Mouse (Mus musculus) intestine, embryonic 16.5 days (tissue): ENCODE data around the gene Col5a3. TPM values are rescaled to one million over a fixed set of nuclear protein-coding genes. Genes with fewer than 3 reads are reported as not detected.

Experiments
- ATAC-seq: fragments of 200-750 bp; cut with Nextera tagmentation; 2 replicates; pipeline ENCODE4 v1.8.0; 2017; ENCODE audit warnings: moderate TSS enrichment, moderate library complexity
- H3K27ac ChIP-seq: fragments of 300-500 bp; sonication (generic); 2 replicates; pipeline ENCODE4 v1.5.1; 2014; ENCODE audit warnings: mild to moderate bottlenecking, low read length
- H3K27me3 ChIP-seq: fragments of 300-500 bp; sonication (generic); replicated peaks from 2 replicates; pipeline ENCODE4 v1.6.1; 2014; ENCODE audit warnings: low read length, control low read depth, mixed read lengths; ENCODE audit not compliant: control insufficient read depth, insufficient read depth
- H3K36me3 ChIP-seq: fragments of 300-500 bp; sonication (generic); 2 replicates; pipeline ENCODE4 v1.6.1; 2014; ENCODE audit warnings: low read length, control low read depth; ENCODE audit not compliant: control insufficient read depth, insufficient read depth
- H3K4me1 ChIP-seq: fragments of 300-500 bp; sonication (generic); 2 replicates; pipeline ENCODE4 v1.6.1; 2014; ENCODE audit warnings: low read length, control low read depth, mixed read lengths; ENCODE audit not compliant: control insufficient read depth, insufficient read depth
- H3K4me2 ChIP-seq: fragments of 300-500 bp; sonication (generic); 2 replicates; pipeline ENCODE4 v1.6.1; 2014; ENCODE audit warnings: low read depth, low read length, control low read depth
- H3K4me3 ChIP-seq: fragments of 300-500 bp; sonication (generic); 2 replicates; pipeline ENCODE4 v1.5.1; 2014; ENCODE audit warnings: mild to moderate bottlenecking, low read length
- H3K9ac ChIP-seq: fragments of 300-500 bp; sonication (generic); 2 replicates; pipeline ENCODE4 v1.6.1; 2014; ENCODE audit warnings: low read depth, low read length
- H3K9me3 ChIP-seq: fragments of 300-500 bp; sonication (generic); 2 replicates; pipeline ENCODE4 v1.6.1; 2016; ENCODE audit warnings: low read length, control low read depth; ENCODE audit not compliant: control insufficient read depth
- WGBS: fragments of 180-500 bp; shearing (Covaris S2); extraction: QIAGEN DNeasy Blood & Tissue Kit; methylation state at CpG from one replicate; pipeline ENCODE4 v1.1.7; 2014; 5-methylcytosine and 5-hydroxymethylcytosine counted together
- polyA plus RNA-seq: library from polyadenylated mRNA; unstranded; fragments of >200 nt; fragmentation: Nextera tagmentation; extraction: Ambion mirVana; gene quantifications from 2 replicates; pipeline ENCODE4 v1.2.1, GENCODE M21; 2015

Col5a3 gene
- polyA plus RNA-seq, 1 experiment from 2014 or later = 1.8 TPM

- no peaks in the 10 kb centered on the region for H3K36me3 ChIP-seq
- WGBS = 71% methylated on average over 8 of the region's 8 CpGs
- no peaks in the 10 kb centered on the region for H3K27me3 ChIP-seq
- ATAC-seq = no peak
- H3K27ac ChIP-seq = no peak overlapping the region
- H3K9ac ChIP-seq = no peak overlapping the region
- H3K4me1 ChIP-seq = no peaks in the 10 kb centered on the region
- no peaks in the 10 kb centered on the region for H3K9me3 ChIP-seq
- H3K4me2 ChIP-seq = no peak overlapping the region
- H3K4me3 ChIP-seq = no peak overlapping the region
Measured at GRCm38 (mm10) chr9:20787992-20788391, 26.9 kb downstream of the Col5a3 start.

GRCm38 (mm10) chr9:20785055-20785454, 29.8 kb downstream of the Col5a3 start:
- Histone ChIP-seq H3K9ac (no peak overlapping the region), H3K9me3 (no peaks in the 10 kb centered on the region), H3K36me3 (no peaks in the 10 kb centered on the region), H3K4me3 (no peak overlapping the region), H3K27me3 (no peaks in the 10 kb centered on the region), H3K4me1 (no peaks in the 10 kb centered on the region), H3K27ac (no peak overlapping the region), H3K4me2 (no peak overlapping the region)
- no peak for ATAC-seq
- WGBS = 76% methylated on average over 6 of the region's 6 CpGs

- Histone ChIP-seq H3K9ac (no peak overlapping the region), H3K27me3 (no peaks in the 10 kb centered on the region), H3K36me3 (no peaks in the 10 kb centered on the region), H3K4me2 (no peak overlapping the region), H3K27ac (no peak overlapping the region), H3K4me3 (no peak overlapping the region), H3K9me3 (no peaks in the 10 kb centered on the region), H3K4me1 (no peaks in the 10 kb centered on the region)
- ATAC-seq = no peak
- 79% methylated on average over 3 of the region's 3 CpGs for WGBS
Measured at GRCm38 (mm10) chr9:20781286-20781685, 33.6 kb downstream of the Col5a3 start.

- H3K9me3 ChIP-seq = no peaks in the 10 kb centered on the region
- H3K4me1 ChIP-seq = no peaks in the 10 kb centered on the region
- H3K27ac ChIP-seq = no peak overlapping the region
- H3K36me3 ChIP-seq = no peaks in the 10 kb centered on the region
- no peak for ATAC-seq
- no peak overlapping the region for H3K4me2 ChIP-seq
- no peaks in the 10 kb centered on the region for H3K27me3 ChIP-seq
- no peak overlapping the region for H3K4me3 ChIP-seq
- 83% methylated on average over 2 of the region's 2 CpGs for WGBS
- no peak overlapping the region for H3K9ac ChIP-seq
Measured at GRCm38 (mm10) chr9:20765274-20765673, 49.6 kb downstream of the Col5a3 start.

DNA sequence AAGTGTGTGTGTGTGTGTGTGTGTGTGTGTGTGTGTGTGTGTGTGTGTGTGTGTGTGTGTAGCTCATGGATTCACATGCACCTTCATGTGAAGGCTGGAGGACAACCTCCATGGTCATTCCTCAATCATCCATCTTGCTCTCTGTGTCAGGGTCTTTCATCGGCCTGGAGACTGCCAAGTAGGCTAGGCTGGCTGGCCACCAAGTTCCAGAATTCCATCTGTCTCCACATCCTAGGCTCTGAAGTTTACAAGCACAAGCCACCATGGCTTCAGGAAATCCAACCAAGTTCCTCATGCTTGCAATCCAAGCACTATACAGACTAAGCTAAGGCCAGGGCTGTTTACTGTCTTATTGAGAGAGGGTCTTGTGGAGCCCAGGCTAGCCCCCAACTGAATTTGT, 51.8 kb downstream of the Col5a3 start:
- H3K36me3 ChIP-seq = no peaks in the 10 kb centered on the region
- H3K27ac ChIP-seq = no peak overlapping the region
- no peaks in the 10 kb centered on the region for H3K9me3 ChIP-seq
- ATAC-seq = no peak
- H3K9ac ChIP-seq = no peak overlapping the region
- H3K4me2 ChIP-seq = no peak overlapping the region
- 86% methylated on average over 1 of the region's 1 CpGs for WGBS
- H3K4me3 ChIP-seq = no peak overlapping the region
- no peaks in the 10 kb centered on the region for H3K4me1 ChIP-seq
- no peaks in the 10 kb centered on the region for H3K27me3 ChIP-seq

- no peak overlapping the region for H3K4me3 ChIP-seq
- WGBS = 52% methylated on average over 7 of the region's 7 CpGs
- H3K27ac ChIP-seq = no peak overlapping the region
- no peaks in the 10 kb centered on the region for H3K4me1 ChIP-seq
- H3K27me3 ChIP-seq = no peaks in the 10 kb centered on the region
- H3K36me3 ChIP-seq = no peaks in the 10 kb centered on the region
- H3K9me3 ChIP-seq = no peaks in the 10 kb centered on the region
- ATAC-seq = no peak
- no peak overlapping the region for H3K9ac ChIP-seq
- no peak overlapping the region for H3K4me2 ChIP-seq
Measured at GRCm38 (mm10) chr9:20762197-20762961, 52.5 kb downstream of the Col5a3 start.

DNA sequence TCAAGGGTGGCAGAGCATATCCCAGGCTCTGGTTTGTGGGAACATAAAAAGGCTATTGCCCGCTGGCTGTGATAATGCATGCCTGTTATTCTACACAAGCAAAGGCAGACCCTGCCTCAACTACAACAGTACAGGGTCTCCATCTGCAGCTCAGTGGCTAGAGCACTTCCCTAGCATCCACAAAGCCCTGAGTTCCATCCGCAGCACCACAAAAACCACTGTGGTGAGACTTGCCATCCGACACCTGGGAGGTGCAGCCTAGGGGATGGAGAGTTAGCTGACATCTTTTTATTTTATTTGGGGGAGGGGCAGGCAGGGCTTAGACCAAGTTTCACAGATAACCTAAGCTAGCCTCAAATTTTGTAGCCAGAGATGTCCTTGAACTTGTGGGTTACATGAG, 53.5 kb downstream of the Col5a3 start:
- H3K4me2 ChIP-seq = no peak overlapping the region
- 79% methylated on average over 3 of the region's 3 CpGs for WGBS

GRCm38 (mm10) chr9:20760813-20761212, 54.1 kb downstream of the Col5a3 start:
- Histone ChIP-seq H3K27me3 (no peaks in the 10 kb centered on the region), H3K4me1 (no peaks in the 10 kb centered on the region), H3K27ac (no peak overlapping the region), H3K9me3 (no peaks in the 10 kb centered on the region), H3K36me3 (no peaks in the 10 kb centered on the region), H3K4me2 (no peak overlapping the region), H3K9ac (no peak overlapping the region), H3K4me3 (no peak overlapping the region)
- WGBS = 52% methylated on average over 12 of the region's 12 CpGs
- peak; percentile 50 for ATAC-seq

More for the DNA sequence above, 53.5 kb downstream of the Col5a3 start:
- H3K4me1 ChIP-seq = no peaks in the 10 kb centered on the region
- H3K9ac ChIP-seq = no peak overlapping the region
- no peak for ATAC-seq
- H3K27ac ChIP-seq = no peak overlapping the region
- H3K9me3 ChIP-seq = no peaks in the 10 kb centered on the region
- no peaks in the 10 kb centered on the region for H3K36me3 ChIP-seq
- H3K27me3 ChIP-seq = no peaks in the 10 kb centered on the region
- no peak overlapping the region for H3K4me3 ChIP-seq

GRCm38 (mm10) chr9:20758896-20759295, 56.0 kb downstream of the Col5a3 start:
- Histone ChIP-seq H3K4me1 (no peaks in the 10 kb centered on the region), H3K9me3 (no peaks in the 10 kb centered on the region), H3K36me3 (no peaks in the 10 kb centered on the region), H3K27ac (no peak overlapping the region), H3K4me3 (no peak overlapping the region), H3K27me3 (no peaks in the 10 kb centered on the region), H3K4me2 (no peak overlapping the region), H3K9ac (no peak overlapping the region; the same call in 1 of the 2 replicates)
- 84% methylated on average over 6 of the region's 6 CpGs for WGBS
- ATAC-seq = no peak

- 74% methylated on average over 2 of the region's 2 CpGs for WGBS
- H3K4me3 ChIP-seq = no peak overlapping the region
- no peaks in the 10 kb centered on the region for H3K27me3 ChIP-seq
- no peak overlapping the region for H3K27ac ChIP-seq
- H3K4me2 ChIP-seq = no peak overlapping the region
- no peaks in the 10 kb centered on the region for H3K9me3 ChIP-seq
- H3K36me3 ChIP-seq = no peaks in the 10 kb centered on the region
- no peaks in the 10 kb centered on the region for H3K4me1 ChIP-seq
- ATAC-seq = no peak
- H3K9ac ChIP-seq = no peak overlapping the region
Measured at GRCm38 (mm10) chr9:20758243-20758642, 56.6 kb downstream of the Col5a3 start.
